Mouse (Mus musculus) left cerebral cortex, postnatal 25 days (tissue): ENCODE results near the gene Atat1. TPM values are rescaled to one million over a fixed set of nuclear protein-coding genes. Genes with fewer than 3 reads are reported as not detected.

Experiments used
- DNase-seq, 2 experiments: peaks; one replicate each; pipeline ENCODE4 v3.0.0; 2022; ENCODE audit warnings: low spot score in 2 of 2, mixed read lengths in 1 of 2
- intact Hi-C: fragments of 180-260 bp; cut with DNase I; formaldehyde crosslinking; loops from one replicate; pipeline ENCODE4 v1.15.1; 2025
- microRNA-seq, 2 experiments: library from miRNA; unstranded; fragments of <30 nt; microRNA quantifications; one replicate each; pipeline ENCODE4 v1.2.0; 2022
- total RNA-seq, 2 experiments: library from RNA; stranded (reverse); gene quantifications; 2 replicates each; pipeline ENCODE4 v1.2.3; 2021

Gene Atat1
- total RNA-seq, 2 experiments from 2014 or later, result 53.0 to 56.1 TPM

DNA sequence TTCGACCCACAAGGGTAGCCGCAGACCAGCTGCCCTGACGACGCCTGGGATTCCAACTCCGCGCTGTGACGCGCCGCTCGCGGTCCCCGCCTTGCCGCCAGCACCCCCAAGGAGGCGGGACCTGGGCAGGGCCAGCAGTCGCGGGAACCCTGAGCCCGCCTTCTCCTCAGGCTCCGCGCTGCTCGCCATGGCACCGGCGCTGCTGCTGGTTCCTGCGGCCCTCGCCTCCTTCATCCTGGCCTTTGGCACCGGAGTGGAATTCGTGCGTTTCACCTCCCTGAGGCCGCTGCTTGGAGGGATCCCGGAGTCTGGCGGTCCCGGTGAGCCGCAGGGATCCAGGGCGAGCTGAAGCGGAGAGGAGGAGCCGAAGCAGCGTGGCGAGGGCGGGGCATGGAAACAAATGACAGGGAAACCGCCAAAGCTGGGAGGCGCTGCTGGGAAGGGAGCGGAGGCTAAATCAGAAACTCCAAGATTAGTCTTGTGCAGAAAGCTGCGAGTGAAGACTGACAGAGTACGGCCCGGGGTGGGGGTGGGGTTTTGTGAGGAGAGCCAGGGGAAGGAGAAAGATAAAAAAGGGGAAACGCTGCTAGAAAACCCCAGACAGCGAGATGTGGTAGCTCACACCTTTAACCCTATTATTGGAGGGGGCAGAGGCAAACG lies 48.5 kb downstream of the Atat1 start, which contains the start of gene Nrm:
TSS of gene Nrm (plus strand) at position 121 of the 660 bp plus-strand sequence.
- intact Hi-C loops, result loop anchor here (2.0 kb wide), 1 partner anchor 19 kb away; no protein-coding TSS in a partner anchor
- DNase-seq, result peak; percentile 91 to 94

DNA sequence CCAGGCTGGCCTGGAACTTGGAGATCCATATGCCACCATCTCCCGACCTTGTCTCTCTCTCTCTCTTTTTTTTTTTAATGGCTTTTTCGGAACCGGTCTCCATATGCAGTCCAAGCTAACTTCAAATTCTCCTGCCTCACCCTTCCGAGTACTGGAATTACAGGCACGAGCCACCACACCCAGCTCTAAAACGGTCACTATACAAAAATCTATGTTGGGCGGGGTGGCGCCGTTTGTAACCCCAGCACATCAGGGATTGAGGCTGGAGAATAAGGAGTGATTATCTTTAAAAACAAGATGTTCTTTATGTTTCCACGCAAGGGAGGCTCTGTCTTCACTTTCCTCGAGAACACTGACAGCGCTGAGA lies 49.1 kb downstream of the Atat1 start:
- DNase-seq, result no peak
- intact Hi-C loops, result loop anchor here (2.0 kb wide), 1 partner anchor 18 kb away; no protein-coding TSS in a partner anchor

DNA sequence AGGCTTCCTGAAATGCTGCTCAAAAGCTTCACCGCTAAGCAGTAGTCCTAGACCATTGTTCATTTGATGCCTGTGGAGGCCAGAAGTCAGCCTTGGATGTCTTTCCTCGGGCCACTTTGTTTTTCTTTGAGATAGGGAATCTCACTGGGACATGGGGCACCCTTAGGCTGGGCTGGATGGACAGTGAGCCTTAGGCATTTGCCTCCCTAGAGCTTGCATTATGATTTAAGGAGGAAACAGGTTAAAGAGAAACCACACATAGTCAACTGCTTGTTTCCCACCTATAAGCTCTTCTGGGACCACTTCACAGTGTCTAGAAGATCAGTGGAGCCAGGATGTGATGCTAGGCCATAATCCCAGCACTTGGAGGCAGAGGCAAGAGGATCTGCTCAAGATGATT lies 50.0 kb downstream of the Atat1 start:
- no peak for DNase-seq
- intact Hi-C loops, result loop anchor here (2.0 kb wide), 1 partner anchor 17 kb away; no protein-coding TSS in a partner anchor

DNA sequence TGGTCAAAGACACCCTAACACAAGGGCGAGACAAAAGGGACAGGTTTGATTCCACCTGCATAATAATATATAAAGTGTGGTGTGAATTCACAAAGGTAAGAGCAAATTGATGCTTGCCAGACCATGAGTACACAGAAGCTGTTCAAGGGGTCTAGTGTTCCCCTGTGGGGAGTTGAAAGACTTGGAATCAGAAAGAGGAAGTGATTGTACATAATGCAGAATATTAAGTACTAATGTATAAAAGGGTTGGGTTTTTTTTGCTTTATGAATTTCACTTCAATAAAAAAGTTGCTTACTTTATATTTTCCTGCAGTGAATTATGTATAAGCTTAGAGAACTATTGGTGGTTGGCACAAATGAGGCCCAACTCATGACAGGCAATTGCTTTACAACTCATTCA lies 50.5 kb downstream of the Atat1 start:
- intact Hi-C loops, result no loop called here
- DNase-seq, result no peak

DNA sequence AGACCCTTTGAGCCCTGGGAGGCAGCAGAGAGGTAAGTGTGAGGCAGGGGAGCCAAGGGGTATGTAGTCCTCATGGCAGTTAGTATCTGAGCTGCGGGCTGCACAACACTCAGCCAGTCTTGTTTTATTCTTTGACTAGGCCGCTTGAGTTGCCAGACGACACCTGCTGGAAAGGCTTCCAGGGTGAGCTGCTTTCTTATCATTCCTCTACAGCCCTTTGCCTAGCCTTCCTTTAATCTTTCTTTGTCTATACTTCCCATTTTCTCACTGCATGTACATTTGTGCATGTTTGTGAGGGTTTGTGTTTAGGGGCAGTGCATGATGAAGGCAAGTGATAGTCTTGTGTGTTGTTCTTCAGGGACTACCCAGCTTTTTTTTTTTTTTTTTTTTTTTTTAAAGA lies 58.9 kb downstream of the Atat1 start:
- intact Hi-C loops, result no loop called here
- no peak for DNase-seq

DNA sequence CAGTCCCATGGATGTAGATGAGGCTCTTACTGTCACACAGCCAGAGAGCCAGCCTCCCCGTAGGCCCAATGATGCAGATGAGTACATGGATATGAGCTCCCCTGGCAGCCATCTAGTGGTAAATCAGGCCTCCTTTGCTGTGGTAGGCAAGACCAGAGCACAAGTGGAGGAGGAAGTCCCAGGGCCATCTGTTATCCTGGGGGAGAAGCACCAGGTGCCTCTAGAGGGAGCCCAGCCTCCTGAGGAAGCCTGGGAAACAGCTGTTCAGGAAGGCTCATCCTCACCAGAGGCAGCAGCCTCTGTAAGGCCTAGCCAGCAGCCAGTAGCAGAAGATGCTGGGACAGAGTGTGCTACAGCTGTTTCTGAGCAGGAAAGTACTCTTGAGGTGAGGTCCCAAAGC lies 61.8 kb downstream of the Atat1 start:
- DNase-seq, result peak in 1 of 2 experiments; percentile 78
- intact Hi-C loops, result no loop called here

Small RNAs within 50 kb of the gene (microRNA-seq; reads per million reads assigned to microRNA genes)
- 0 to 1.2 reads per million in 2 experiments for gene Gm28033
- 0.74 to 1.3 reads per million in 2 experiments for gene Mir1894

Other genes with a start within 250 kb of the Atat1 start
- 10 to 100 TPM; 31.1 to 32.6 TPM for gene Vars2, start 242.5 kb downstream of the Atat1 start, total RNA-seq
- gene Gtf2h4, start 236.3 kb downstream of the Atat1 start, total RNA-seq, result 10 to 100 TPM; 27.7 to 28.9 TPM
- gene Ddr1, start 205.5 kb downstream of the Atat1 start, total RNA-seq, result 10 to 100 TPM; 51.9 to 55.4 TPM
- 10 to 100 TPM; 11.2 to 12.5 TPM for gene Ier3, start 88.4 kb downstream of the Atat1 start, total RNA-seq
- 100 to 1,000 TPM; 120 to 137 TPM for gene Flot1, start 86.8 kb downstream of the Atat1 start, total RNA-seq
- 100 to 1,000 TPM; 492 to 522 TPM for gene Tubb5, start 71.8 kb downstream of the Atat1 start, total RNA-seq
- gene Mdc1, start 68.6 kb downstream of the Atat1 start, total RNA-seq, result 10 to 100 TPM in 1 of 2 experiments, 1 to 10 TPM in 1; 9.7 to 12.0 TPM
- gene Nrm, start 48.8 kb downstream of the Atat1 start, total RNA-seq, result 1 to 10 TPM; 3.2 to 3.6 TPM
- 1 to 10 TPM; 8.3 to 8.7 TPM for gene Ppp1r18, start 44.5 kb downstream of the Atat1 start, total RNA-seq
- 10 to 100 TPM; 29.5 to 32.4 TPM for gene Dhx16, start 30.3 kb downstream of the Atat1 start, total RNA-seq
- 10 to 100 TPM; 55.4 to 59.6 TPM for gene 2310061I04Rik, start 12.6 kb downstream of the Atat1 start, total RNA-seq
- 10 to 100 TPM; 35.3 to 40.1 TPM for gene Mrps18b, start 6.3 kb upstream of the Atat1 start, total RNA-seq
- gene Ppp1r10, start 6.4 kb upstream of the Atat1 start, total RNA-seq, result 10 to 100 TPM; 70.2 to 76.0 TPM
- gene Abcf1, start 59.7 kb upstream of the Atat1 start, total RNA-seq, result 10 to 100 TPM; 76.7 to 82.6 TPM
- gene Gnl1, start 69.8 kb upstream of the Atat1 start, total RNA-seq, result 100 to 1,000 TPM; 161 to 175 TPM
- 10 to 100 TPM; 40.1 to 42.9 TPM for gene Prr3, start 70.2 kb upstream of the Atat1 start, total RNA-seq
- 1 to 10 TPM; 1.7 to 2.3 TPM for gene H2-T24, start 110.5 kb upstream of the Atat1 start, total RNA-seq
- 10 to 100 TPM in 1 of 2 experiments, 1 to 10 TPM in 1; 9.9 to 10.2 TPM for gene H2-T23, start 122.8 kb upstream of the Atat1 start, total RNA-seq
- gene H2-T22, start 132.7 kb upstream of the Atat1 start, total RNA-seq, result 1 to 10 TPM; 8.3 to 9.3 TPM
- not detected for gene Gm6034, start 132.9 kb upstream of the Atat1 start, total RNA-seq
- 1 to 10 TPM; 1.3 TPM for gene Gm11127, start 148.3 kb upstream of the Atat1 start, total RNA-seq
- not detected for gene Gm19684, start 211.6 kb upstream of the Atat1 start, total RNA-seq
- not detected for gene Gm7030, start 219.3 kb upstream of the Atat1 start, total RNA-seq